Mouse (Mus musculus) hindbrain, postnatal 0 days (tissue): Measurements from ENCODE around the gene Pdpr. TPM values are rescaled to one million over a fixed set of nuclear protein-coding genes. Genes with fewer than 3 reads are reported as not detected.
"Not testable (repeated sequence)": the region's sequence is repeated elsewhere in the genome, so short reads cannot be mapped to it uniquely, and the experiment has no call there.

Experiments used
- ATAC-seq: fragments of 200-750 bp; cut with Nextera tagmentation; 2 replicates; pipeline ENCODE4 v1.8.0; 2017; ENCODE audit warnings: mild to moderate bottlenecking, moderate TSS enrichment, moderate library complexity
- DNase-seq: peaks from one replicate; pipeline ENCODE4 v3.0.0-alpha.2; 2015; ENCODE audit warnings: low spot score
- H3K27ac ChIP-seq: fragments of 300-500 bp; sonication (generic); 2 replicates; pipeline ENCODE4 v1.5.1; 2014; ENCODE audit warnings: mild to moderate bottlenecking
- H3K27me3 ChIP-seq: fragments of 300-500 bp; sonication (generic); 2 replicates; pipeline ENCODE4 v1.6.1; 2014; ENCODE audit warnings: low read length, mixed read lengths; ENCODE audit not compliant: insufficient read depth
- H3K36me3 ChIP-seq: fragments of 300-500 bp; sonication (generic); 2 replicates; pipeline ENCODE4 v1.6.1; 2014; ENCODE audit warnings: low read length, mixed read lengths; ENCODE audit not compliant: insufficient read depth
- H3K4me1 ChIP-seq: fragments of 300-500 bp; sonication (generic); 2 replicates; pipeline ENCODE4 v1.6.1; 2014; ENCODE audit warnings: antibody characterized with exemption, low read length, mixed read lengths; ENCODE audit not compliant: insufficient read depth
- H3K4me2 ChIP-seq: fragments of 300-500 bp; sonication (generic); 2 replicates; pipeline ENCODE4 v1.6.1; 2014; ENCODE audit warnings: low read depth, mild to moderate bottlenecking, low read length, moderate library complexity, mixed read lengths
- H3K4me3 ChIP-seq: fragments of 300-500 bp; sonication (generic); 2 replicates; pipeline ENCODE4 v1.5.1; 2014; ENCODE audit warnings: low read length
- H3K9ac ChIP-seq: fragments of 300-500 bp; sonication (generic); replicated peaks from 2 replicates; pipeline ENCODE4 v1.6.1; 2014; ENCODE audit warnings: mild to moderate bottlenecking, low read length, moderate library complexity, mixed read lengths
- H3K9me3 ChIP-seq: fragments of 300-500 bp; sonication (generic); 2 replicates; pipeline ENCODE4 v1.6.1; 2016; ENCODE audit warnings: low read length, mixed read lengths
- CTCF ChIP-seq: IDR thresholded peaks from 2 replicates; pipeline ENCODE4 v1.5.1; 2016; ENCODE audit warnings: antibody characterized with exemption, control low read depth, low read depth
- WGBS: fragments of 180-500 bp; shearing (Covaris S2); extraction: QIAGEN DNeasy Blood & Tissue Kit; methylation state at CpG from one replicate; pipeline ENCODE4 v1.1.7; 2014; 5-methylcytosine and 5-hydroxymethylcytosine counted together
- polyA plus RNA-seq: library from polyadenylated mRNA; unstranded; fragments of >200 nt; fragmentation: Nextera tagmentation; extraction: Ambion mirVana; gene quantifications from 2 replicates; pipeline ENCODE4 v1.2.1, GENCODE M21; 2015
- total RNA-seq: library from RNA; depleted of rRNA; stranded (reverse); fragments of >200 nt; gene quantifications from 2 replicates; pipeline ENCODE4 v1.2.3, GENCODE M21; 2014; rRNA removed

The Pdpr gene
- total and polyA plus RNA-seq, 2 experiments from 2014 or later, result 10.7 to 29.6 TPM

DNA sequence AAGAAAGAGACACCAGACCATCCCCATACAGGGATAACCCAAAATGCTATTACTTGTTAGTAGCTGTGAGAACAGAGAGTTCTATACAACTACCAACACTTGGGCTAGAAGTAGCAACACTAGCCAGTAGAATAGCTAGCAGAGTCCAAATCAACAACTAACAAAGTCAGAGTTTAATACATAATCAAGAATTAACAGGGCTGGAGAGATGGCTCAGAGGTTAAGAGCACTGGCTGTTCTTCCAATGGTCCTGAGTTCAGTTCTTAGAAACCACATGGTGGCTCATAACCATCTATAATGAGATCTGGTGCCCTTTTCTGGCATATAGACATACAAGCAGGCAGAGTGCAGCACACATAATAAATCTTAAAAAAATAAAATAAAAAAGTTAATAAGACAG is 48.1 kb downstream of the Pdpr start:
- no peaks in the 10 kb centered on the region for H3K9me3 ChIP-seq
- no peak overlapping the region for H3K4me3 ChIP-seq
- H3K27me3 ChIP-seq, result no peaks in the 10 kb centered on the region
- no peak for DNase-seq
- H3K4me1 ChIP-seq, result no peaks in the 10 kb centered on the region; the same call in 1 of the 2 replicates
- H3K4me2 ChIP-seq, result no peak overlapping the region
- H3K36me3 ChIP-seq, result peaks cover 7% of the 10 kb centered on the region; the same call in 1 of the 2 replicates
- ATAC-seq, result no peak
- TF ChIP-seq CTCF, result no peak
- H3K9ac ChIP-seq, result no peak overlapping the region
- no peak overlapping the region for H3K27ac ChIP-seq

DNA sequence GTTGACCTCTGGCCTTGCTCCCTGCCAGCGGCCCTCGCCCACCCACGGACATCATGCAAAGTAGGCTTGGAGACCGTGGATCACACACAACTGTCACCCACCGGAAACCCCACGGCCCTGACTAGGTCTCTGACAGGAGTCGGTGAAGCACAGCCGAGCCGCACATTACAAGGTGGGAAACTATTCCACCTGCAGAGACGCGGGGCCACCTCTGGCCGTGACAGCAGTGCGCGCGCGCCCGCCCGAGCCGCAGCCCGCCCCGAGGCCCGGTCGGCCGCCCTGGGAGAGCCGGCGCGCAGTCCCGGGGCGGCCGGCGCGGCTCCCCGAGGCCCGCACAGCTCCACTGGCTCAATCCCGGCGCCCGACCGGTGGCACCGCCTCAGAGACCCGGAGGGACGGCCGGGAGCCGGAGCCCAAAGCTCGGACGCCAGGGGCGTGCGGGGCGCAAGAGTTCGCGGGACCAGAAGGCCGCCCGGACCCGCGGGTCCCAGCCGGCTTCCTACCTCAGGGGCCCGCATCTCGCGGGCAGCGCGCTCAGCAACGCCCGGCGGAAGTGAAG is 50.5 kb downstream of the Pdpr start:
- H3K27me3 ChIP-seq, H3K9me3 ChIP-seq, H3K36me3 ChIP-seq, H3K4me1 ChIP-seq: not testable (repeated sequence)
- peak overlapping the region; percentile 78 for H3K4me2 ChIP-seq
- H3K27ac ChIP-seq, result peak overlapping the region; percentile 77; the same call in 1 of the 2 replicates
- DNase-seq (peak; percentile 4), ATAC-seq (peak; percentile 66)
- peak overlapping the region; percentile 67 for H3K4me3 ChIP-seq
- H3K9ac ChIP-seq, result peak overlapping the region; percentile 78
- WGBS, result 0% methylated on average over 38 of the region's 63 CpGs

- ATAC-seq (peak; percentile 97), DNase-seq (peak; percentile 96)
- H3K9me3 ChIP-seq, H3K36me3 ChIP-seq, H3K4me1 ChIP-seq, H3K27me3 ChIP-seq: not testable (repeated sequence)
- peak overlapping the region; percentile 77 for H3K27ac ChIP-seq
- peak overlapping the region; percentile 78 for H3K4me2 ChIP-seq
- peak overlapping the region; percentile 78 for H3K9ac ChIP-seq
- peak overlapping the region; percentile 67 for H3K4me3 ChIP-seq
- WGBS, result 3% methylated on average over 61 of the region's 74 CpGs
Observed at GRCm38 (mm10) chr8:111145460-111146012, 51.1 kb downstream of the Pdpr start.

- WGBS, result 95% methylated on average over 8 of the region's 8 CpGs
- no peak for TF ChIP-seq CTCF
- peaks cover 65% of the 10 kb centered on the region for H3K36me3 ChIP-seq
- H3K9me3 ChIP-seq, result no peaks in the 10 kb centered on the region
- H3K4me3 ChIP-seq, result no peak overlapping the region
- no peak overlapping the region for H3K27ac ChIP-seq
- no peak overlapping the region for H3K4me2 ChIP-seq
- no peaks in the 10 kb centered on the region for H3K27me3 ChIP-seq
- DNase-seq (no peak), ATAC-seq (no peak)
- H3K9ac ChIP-seq, result no peak overlapping the region
- H3K4me1 ChIP-seq, result no peaks in the 10 kb centered on the region
Observed at GRCm38 (mm10) chr8:111155721-111156436, 61.4 kb downstream of the Pdpr start.

GRCm38 (mm10) chr8:111157617-111158016 is 63.2 kb downstream of the Pdpr start:
- H3K4me1 ChIP-seq, result no peaks in the 10 kb centered on the region
- ATAC-seq (0 out of 2 replicates have a peak, but pooled peaks have one; percentile 53), DNase-seq (peak; percentile 63)
- H3K27ac ChIP-seq, result no peak overlapping the region
- 49% methylated on average over 14 of the region's 14 CpGs for whole genome bisulfite sequencing
- no peak overlapping the region for H3K9ac ChIP-seq
- H3K36me3 ChIP-seq, result peaks cover 73% of the 10 kb centered on the region
- H3K9me3 ChIP-seq, result no peaks in the 10 kb centered on the region
- TF ChIP-seq CTCF, result peak; percentile 77
- no peak overlapping the region for H3K4me2 ChIP-seq
- H3K27me3 ChIP-seq, result no peaks in the 10 kb centered on the region
- no peak overlapping the region for H3K4me3 ChIP-seq

DNA sequence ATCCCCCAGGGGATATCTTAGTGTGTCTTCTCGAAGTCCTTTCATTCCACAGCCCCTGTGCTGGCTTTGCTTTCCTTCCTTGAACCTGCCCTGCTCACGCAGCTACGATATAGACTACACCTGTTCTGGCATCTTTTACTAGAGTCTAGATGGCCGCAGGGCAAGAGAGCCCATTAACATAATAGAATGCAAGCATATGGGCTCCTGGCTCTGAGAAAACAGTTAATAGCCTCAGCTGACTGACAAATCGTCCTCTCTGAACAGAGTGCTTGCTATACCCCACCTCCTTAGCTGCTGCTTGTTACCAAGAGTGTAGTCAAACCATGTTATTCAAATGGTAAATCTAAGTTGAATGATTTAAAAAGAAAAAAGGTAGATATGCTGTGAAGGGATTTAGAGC is 77.2 kb downstream of the Pdpr start:
- DNase-seq (peak; percentile 19), ATAC-seq (no peak)
- no peaks in the 10 kb centered on the region for H3K9me3 ChIP-seq
- no peak overlapping the region for H3K9ac ChIP-seq
- H3K27me3 ChIP-seq, result no peaks in the 10 kb centered on the region
- H3K4me3 ChIP-seq, result no peak overlapping the region
- no peaks in the 10 kb centered on the region for H3K4me1 ChIP-seq
- no peak overlapping the region for H3K4me2 ChIP-seq
- no peak overlapping the region for H3K27ac ChIP-seq
- H3K36me3 ChIP-seq, result peaks cover 75% of the 10 kb centered on the region
- whole genome bisulfite sequencing, result 72% methylated on average over 5 of the region's 5 CpGs
- no peak for TF ChIP-seq CTCF

DNA sequence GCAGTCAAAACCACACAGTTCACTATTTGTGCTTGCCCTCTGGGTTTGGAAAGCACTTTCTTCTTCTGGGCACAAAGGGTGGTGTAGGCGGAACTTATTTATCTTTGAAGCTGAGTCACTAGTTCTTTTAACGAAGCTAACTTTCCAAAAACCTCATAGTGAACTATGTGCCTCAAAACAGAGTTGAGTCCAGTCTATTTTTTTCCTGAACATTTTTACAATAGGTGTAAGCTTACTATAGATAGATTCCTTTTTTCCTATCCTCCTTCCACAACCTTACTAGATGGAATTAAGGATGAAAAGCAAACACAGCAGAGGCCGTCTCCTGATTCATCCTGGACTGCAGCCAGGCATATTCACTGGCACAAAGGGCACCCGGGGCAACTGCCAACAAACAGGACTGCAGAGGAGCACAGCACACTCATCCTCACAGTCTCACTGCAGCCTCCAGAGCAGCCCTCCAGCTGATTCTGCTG is 91.1 kb downstream of the Pdpr start:
- DNase-seq (peak; percentile 73), ATAC-seq (peak; percentile 55; the same call in 1 of the 2 replicates)
- no peak overlapping the region for H3K27ac ChIP-seq
- whole genome bisulfite sequencing, result 41% methylated on average over 4 of the region's 4 CpGs
- no peak overlapping the region for H3K9ac ChIP-seq
- H3K4me3 ChIP-seq, result no peak overlapping the region
- no peaks in the 10 kb centered on the region for H3K9me3 ChIP-seq
- no peak for TF ChIP-seq CTCF
- peaks cover 32% of the 10 kb centered on the region for H3K36me3 ChIP-seq
- H3K4me2 ChIP-seq, result no peak overlapping the region
- no peaks in the 10 kb centered on the region for H3K27me3 ChIP-seq
- no peaks in the 10 kb centered on the region for H3K4me1 ChIP-seq

Other genes starting within 250 kb of the Pdpr start
- 39.5 and 51.9 TPM in 2 replicates for gene Cog4, start 248.0 kb upstream of the Pdpr start, total RNA-seq
- 51.4 and 51.6 TPM in 2 replicates for gene Cog4, start 248.0 kb upstream of the Pdpr start, polyA plus RNA-seq
- gene Sf3b3, start 247.8 kb upstream of the Pdpr start, total RNA-seq, result 82.5 and 83.1 TPM in 2 replicates
- 60.6 and 64.6 TPM in 2 replicates for gene Sf3b3, start 247.8 kb upstream of the Pdpr start, polyA plus RNA-seq
- 11.0 and 17.9 TPM in 2 replicates for gene Fuk, start 192.1 kb upstream of the Pdpr start, total RNA-seq
- gene Fuk, start 192.1 kb upstream of the Pdpr start, polyA plus RNA-seq, result 5.3 and 5.8 TPM in 2 replicates
- gene St3gal2, start 174.7 kb upstream of the Pdpr start, total RNA-seq, result 32.2 and 39.6 TPM in 2 replicates
- 19.9 and 20.2 TPM in 2 replicates for gene St3gal2, start 174.7 kb upstream of the Pdpr start, polyA plus RNA-seq
- gene Ddx19a, start 96.8 kb upstream of the Pdpr start, total RNA-seq, result 30.9 and 35.1 TPM in 2 replicates
- gene Ddx19a, start 96.8 kb upstream of the Pdpr start, polyA plus RNA-seq, result 10.8 and 10.9 TPM in 2 replicates
- gene Ddx19b, start 62.9 kb upstream of the Pdpr start, total RNA-seq, result 12.8 and 13.1 TPM in 2 replicates
- 5.4 and 5.8 TPM in 2 replicates for gene Ddx19b, start 62.9 kb upstream of the Pdpr start, polyA plus RNA-seq
- gene Aars, start 61.5 kb upstream of the Pdpr start, total RNA-seq, result 97.9 and 99.5 TPM in 2 replicates
- gene Aars, start 61.5 kb upstream of the Pdpr start, polyA plus RNA-seq, result 74.3 and 82.2 TPM in 2 replicates
- gene Exosc6, start 38.3 kb upstream of the Pdpr start, total RNA-seq, result 11.8 TPM in 1 of 2 replicates, not detected in the other
- not detected in 2 replicates for gene Exosc6, start 38.3 kb upstream of the Pdpr start, polyA plus RNA-seq
- not detected in 2 replicates for gene Clec18a, start 2.2 kb upstream of the Pdpr start, total RNA-seq
- 0.55 and 0.58 TPM in 2 replicates for gene Clec18a, start 2.2 kb upstream of the Pdpr start, polyA plus RNA-seq
- gene Glg1, start 164.6 kb downstream of the Pdpr start, total RNA-seq, result 37.4 and 42.7 TPM in 2 replicates
- 50.1 and 53.8 TPM in 2 replicates for gene Glg1, start 164.6 kb downstream of the Pdpr start, polyA plus RNA-seq
- gene Rfwd3, start 205.6 kb downstream of the Pdpr start, total RNA-seq, result 21.6 and 26.6 TPM in 2 replicates
- gene Rfwd3, start 205.6 kb downstream of the Pdpr start, polyA plus RNA-seq, result 14.8 and 15.4 TPM in 2 replicates
- gene Mlkl, start 243.5 kb downstream of the Pdpr start, total RNA-seq, result 0.63 TPM in 1 of 2 replicates, not detected in the other
- 0.60 and 0.63 TPM in 2 replicates for gene Mlkl, start 243.5 kb downstream of the Pdpr start, polyA plus RNA-seq